Mouse (Mus musculus) cerebellum, adult 11 months (tissue): ENCODE results near the gene Dmp1.

Experiments
- DNase-seq: peaks from one replicate; pipeline ENCODE4 v3.0.0; 2022

Dmp1 gene

DNA sequence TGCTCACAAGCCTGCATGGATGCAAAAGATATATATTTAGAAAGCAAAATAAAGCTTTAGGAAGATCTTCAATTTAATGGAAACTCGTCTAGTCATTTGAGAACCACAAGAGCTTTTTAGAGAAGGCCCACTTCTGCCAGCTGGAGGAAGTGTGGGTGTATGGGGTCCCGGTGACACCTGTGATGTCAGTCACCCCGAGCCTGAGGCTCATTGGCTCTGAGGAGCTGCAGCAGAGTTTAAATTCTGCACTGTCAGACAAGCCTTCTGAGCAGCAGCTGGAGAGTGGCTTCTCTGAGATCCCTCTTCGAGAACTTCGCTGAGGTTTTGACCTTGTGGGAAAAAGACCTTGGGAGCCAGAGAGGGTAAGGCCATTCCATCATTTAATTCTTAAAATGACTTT lies at the start of gene Dmp1:
Gene Dmp1, plus strand, starts transcription at position 263 of the 400 bp plus-strand sequence.
- no peak for DNase-seq

DNA sequence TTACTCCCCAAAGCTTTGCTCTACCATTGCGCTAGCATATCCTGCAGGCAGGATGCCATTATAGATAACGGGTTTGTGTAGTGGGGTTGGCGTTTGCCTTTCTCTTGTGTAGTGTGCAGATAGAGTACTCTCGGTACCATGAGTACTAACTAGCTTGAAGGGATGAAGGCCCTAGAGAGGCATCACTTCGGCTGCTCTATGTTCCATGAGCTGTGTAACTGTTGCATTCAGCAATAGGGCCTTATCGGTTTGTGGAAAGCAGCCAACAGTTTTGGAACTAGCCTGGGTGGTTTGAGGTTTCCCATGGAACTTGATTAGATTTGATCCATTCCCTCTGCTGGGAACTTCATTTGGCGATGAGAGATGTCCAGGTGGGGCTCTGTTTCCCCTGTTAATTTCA lies 44.7 kb upstream of the Dmp1 start:
- DNase-seq, result no peak

DNA sequence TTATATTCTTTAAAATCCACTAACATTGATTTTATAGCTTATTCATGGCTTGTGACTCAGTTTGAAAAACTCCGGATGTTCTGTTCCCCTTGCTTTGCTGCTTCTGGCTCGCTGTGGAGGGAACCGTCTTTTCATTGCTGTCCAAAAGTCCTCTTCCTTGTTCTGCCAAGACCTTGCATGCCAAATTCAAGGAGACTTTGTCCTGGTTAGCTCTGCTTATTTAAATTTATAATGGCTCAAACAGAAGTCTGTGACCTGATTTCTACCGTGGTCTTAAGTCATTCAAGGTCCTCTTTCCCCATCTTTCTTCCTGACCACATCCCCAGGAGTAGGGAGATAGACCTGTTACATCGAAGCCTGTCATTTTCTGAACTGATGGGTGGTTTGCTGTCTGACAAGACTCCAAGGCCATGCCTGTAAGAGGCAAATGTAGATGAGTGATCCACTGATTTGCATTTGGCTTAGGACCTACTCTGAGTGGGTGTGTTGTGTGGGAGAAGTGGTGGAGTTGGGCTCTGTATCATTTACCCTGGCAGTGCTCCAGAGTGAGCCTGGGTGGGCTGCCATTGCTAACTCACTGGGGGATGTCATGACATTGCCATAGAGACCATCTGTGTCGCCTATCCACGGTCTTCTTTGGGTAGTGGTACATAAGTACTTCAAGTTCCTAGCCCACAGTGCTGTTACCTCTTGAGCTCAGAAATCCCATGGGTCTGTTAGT lies 43.9 kb upstream of the Dmp1 start:
- no peak for DNase-seq

DNA sequence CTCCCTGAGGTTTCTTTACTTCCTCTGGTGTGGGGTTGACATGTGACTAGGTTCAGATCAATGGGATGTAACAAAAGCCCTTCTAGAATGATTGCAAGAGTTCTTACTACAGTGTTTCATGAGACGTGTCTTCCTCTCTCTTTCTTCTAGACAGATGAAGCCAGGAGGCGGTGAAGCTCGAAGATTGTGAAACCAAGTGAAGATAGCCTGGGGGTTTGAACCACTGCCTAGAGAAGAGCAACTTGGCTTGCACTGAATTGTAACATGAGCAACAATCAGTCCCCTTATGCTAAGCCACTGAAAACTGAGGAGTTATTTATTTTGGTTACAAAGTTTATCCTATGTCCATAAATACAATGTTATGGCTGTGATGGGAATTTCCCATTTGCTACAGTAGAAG lies 41.8 kb upstream of the Dmp1 start:
- DNase-seq, result no peak

DNA sequence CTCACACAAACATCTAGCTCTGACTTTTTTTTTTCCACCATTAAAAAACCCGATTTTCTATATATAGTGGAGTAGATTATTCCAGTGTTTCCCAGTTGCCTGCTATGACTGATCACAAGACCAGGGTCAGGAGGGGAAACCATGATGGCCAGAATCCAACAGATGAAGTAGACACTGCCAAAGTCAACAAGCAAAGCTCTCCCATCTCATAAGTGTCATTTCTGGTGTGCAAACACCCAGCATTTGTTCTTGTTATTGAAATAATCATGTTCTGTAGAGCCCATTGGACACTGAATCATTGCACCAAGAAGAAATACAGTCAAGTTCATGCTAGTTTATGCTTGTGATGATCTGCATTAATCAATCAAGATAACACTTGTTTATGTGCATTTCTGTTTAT lies 41.0 kb upstream of the Dmp1 start:
- no peak for DNase-seq

DNA sequence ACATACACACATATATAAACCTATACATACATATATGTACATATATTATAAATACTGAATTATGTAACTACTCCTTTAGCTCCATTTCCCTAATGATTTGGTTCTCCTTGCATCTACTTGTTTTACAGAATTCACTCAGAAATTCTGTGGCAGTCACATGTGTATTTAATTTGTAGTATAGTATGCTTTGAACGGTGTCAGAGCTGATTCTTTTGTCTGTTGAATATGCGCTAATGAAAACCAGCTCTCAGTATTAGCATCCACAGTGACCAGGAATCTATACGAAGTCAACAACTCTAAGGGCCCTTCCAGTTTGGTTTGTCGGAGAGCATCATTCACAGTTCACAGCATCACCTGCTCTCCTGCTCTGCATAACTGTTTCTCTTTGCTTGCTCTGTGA lies 38.9 kb upstream of the Dmp1 start:
- no peak for DNase-seq

DNA sequence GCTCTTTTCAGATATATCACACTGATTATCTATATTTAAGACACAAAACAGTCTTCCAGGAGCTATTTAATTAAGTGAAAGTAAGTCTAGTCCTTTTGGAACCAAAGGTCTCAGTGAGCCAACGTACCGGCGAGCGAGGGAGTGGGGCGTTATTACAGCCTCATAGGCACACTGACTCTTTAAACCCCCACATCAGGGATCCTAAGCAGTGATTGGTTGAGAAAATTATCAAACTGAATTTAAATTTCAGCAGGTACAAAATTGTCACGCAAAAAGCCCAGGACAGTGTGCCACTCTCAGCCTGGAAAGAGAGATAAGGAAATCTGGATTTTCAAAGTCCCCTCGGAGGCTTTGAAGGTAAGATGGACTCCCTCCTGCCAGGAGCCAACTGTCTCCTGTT lies 32.0 kb upstream of the Dmp1 start, which contains the start of gene Dspp:
Gene Dspp, plus strand, starts transcription at position 301 of the 400 bp plus-strand sequence.
- no peak for DNase-seq

DNA sequence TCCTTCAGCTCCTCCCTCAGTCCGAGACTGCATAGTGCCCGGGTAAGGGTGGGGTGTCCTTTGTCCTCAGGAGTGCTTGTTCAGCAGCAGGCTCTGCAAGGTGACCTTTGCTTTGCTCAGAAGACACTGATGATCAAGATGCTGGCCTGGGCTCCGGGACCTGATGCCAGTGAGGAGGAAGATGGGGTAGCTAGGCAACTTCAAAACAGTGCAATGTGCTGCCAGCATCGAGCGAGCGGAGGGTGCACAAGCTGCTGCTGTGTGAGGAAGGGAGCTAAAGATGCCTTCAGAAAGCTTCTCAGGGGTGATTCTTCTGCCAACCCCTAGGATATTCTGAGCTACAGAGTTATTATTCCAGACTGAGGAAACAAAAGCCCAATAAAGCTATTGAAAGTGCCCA lies 29.3 kb upstream of the Dmp1 start:
- DNase-seq, result no peak

DNA sequence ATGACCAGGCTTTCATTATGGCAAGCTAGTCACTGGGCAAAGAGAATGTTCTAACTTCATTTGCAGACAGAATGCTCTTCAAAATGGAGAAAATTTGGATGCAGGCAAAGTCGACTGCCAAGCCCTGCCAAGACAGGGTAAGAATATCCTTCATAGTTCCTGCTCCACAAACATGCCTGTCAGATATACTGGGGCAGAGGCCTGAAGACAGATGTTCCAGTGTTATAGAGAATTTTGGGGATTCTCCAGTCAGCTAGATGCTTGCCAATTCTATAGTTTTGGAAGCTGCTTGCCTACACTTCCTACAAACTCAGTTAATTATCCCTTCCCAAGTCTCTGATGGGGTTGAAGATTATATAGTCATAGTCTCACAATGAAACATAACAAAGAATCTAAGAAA lies 18.7 kb upstream of the Dmp1 start:
- DNase-seq, result no peak

DNA sequence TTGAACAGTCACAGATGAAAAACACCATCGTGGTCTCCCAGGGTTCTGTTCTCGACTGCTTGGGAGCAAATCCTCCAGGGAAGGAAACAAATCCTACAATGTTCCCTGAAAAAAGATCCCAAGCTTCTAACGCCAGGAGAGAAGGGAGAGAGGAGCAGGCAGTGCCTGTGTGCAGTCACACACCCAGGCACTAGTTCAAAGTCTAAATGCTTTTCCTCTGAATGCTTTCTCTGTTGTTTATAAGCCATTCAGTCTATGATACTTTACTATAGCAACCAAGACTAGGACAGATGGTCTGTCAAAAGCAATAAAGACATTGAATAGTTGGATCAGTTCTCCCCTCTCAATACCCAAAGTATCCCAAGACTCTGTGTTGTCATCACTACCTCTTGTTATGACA lies 15.1 kb upstream of the Dmp1 start:
- no peak for DNase-seq

DNA sequence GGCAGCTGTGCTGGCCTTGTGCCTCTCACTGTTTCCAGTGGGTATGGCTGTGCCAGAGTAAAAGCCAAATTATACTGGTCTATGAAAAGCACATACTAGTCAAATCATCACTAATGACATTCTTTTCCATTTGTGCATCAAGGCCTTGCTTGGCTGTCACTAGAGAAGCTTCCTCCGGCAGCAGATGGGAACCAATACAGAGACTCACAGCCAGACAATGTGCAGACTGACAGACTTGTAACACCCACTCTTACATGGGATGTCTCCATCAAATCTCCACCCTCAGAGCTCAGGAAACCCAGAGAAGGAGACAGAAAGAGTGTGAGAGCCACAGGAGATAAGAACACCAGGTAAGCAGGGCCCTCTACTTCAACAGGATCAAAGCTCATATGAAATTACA lies 7.3 kb upstream of the Dmp1 start:
- DNase-seq, result no peak

DNA sequence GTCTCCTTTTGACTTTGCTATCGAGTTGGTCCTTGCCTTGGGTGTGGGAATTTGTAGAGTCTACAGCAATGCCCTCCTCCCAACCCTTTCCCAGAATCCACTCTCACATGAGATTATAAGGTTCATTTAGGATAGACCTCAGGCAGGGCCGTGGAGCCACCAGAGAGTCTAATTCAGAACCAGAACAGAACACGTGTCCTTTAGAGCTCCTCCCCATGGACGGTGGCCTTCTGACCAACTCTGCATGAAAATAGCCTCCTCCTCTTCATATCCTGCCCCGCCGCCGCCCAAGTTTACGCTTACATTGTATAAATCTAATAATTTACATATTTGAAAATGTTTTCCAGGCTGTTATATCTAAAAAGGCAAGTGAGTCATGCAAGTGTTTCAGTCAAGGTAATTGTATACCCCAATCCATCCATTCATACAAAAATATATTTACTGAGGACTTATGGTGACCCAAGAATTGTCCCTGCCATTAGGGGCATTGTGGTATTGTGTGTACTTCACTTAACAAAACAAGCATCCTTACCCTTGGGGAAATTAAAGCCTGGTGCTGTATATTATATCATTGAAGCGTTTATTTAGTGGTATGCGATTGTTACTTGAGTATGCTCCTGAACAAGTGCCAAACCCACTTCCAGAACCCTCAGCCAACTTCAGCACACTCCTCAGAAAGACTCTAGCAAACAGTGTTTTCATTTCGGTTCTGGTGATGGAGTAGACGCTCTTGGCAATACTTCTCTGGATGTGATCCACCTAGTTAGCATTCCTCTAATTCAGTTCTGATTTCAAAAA lies 1.1 kb upstream of the Dmp1 start:
- DNase-seq, result no peak

DNA sequence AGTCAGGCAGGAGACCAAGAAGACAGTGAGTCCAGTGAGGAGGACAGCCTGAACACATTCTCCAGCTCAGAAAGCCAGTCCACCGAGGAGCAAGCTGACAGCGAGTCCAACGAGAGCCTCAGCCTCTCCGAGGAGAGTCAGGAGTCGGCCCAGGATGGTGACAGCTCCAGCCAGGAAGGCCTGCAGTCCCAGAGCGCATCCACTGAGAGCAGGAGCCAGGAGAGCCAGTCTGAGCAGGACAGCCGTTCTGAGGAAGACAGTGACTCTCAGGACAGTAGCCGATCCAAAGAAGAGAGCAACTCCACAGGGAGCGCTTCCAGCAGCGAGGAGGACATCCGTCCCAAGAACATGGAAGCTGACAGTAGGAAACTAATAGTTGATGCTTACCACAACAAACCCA lies 10.1 kb downstream of the Dmp1 start:
- no peak for DNase-seq

DNA sequence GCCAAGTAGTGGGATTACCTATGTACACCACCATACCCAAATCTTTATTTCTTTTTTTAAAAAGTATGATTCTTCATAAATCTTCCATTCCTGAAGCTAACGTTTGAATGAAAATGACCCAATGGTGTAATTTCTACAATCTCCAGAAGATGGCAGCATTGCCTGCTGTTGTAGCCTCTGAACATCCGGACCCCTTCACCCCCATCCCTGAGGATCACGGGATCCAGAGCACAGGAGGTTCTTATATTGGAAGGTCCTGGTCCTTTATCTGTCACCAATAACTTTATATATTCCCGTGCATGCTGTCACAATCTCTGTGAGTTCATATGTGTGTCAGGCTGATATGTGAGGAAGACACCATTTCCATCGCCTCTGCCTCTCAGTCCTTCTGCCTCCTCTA lies 16.5 kb downstream of the Dmp1 start:
- DNase-seq, result no peak

DNA sequence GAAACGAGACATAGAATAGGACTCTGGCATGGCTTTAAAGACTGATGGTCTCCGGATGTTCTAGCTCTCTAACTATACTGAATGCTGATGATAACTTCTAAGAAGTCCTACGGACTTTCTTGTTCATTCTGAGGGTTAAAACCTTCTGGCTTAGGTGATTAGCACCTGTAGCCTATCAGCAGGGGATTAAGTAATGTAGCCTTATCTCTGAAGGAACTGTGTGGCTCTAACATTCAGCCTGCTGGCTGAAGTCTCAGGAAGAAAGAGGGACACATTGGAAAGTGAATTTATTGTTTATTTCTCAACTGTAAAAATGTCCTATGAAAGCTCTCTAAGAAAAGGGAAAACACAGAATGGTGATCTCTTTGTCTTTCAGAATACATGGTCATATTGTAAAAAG lies 21.9 kb downstream of the Dmp1 start:
- no peak for DNase-seq

DNA sequence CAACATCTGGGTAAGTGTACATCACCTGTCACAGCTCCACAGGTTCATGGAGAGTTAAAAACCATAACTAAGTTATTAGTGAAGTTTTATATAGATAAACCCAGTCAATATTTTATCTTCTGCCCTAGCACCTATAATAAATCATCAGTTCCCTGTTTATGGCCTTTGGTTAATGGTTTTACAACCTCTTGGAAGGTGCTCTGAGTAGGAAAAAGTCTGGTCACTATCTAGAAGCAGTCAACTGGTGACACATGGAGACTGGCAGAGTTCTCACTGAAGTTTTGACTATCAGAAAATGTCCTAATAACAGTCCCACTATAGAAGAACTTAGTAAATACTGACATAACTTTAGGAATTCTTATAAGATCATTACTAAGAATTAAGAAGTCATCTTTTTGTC lies 22.3 kb downstream of the Dmp1 start:
- DNase-seq, result no peak

DNA sequence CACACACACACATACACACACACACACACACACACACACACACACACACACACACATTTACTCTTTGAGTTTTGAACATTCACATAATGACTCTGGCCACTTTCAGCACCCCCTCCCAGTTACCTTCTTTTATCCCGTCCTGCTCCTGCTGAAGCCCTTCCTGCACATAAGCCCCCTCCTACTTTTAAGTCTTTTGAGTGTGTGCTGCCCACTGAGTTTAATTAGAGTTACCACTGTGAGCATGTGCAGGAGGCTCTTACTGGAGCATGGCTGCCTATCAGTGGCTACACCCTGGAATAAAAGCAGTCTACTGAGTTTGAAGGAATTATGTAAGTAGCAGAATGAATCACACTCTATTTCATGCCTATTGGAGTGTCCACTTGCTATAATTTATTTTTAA lies 26.1 kb downstream of the Dmp1 start:
- DNase-seq, result no peak

DNA sequence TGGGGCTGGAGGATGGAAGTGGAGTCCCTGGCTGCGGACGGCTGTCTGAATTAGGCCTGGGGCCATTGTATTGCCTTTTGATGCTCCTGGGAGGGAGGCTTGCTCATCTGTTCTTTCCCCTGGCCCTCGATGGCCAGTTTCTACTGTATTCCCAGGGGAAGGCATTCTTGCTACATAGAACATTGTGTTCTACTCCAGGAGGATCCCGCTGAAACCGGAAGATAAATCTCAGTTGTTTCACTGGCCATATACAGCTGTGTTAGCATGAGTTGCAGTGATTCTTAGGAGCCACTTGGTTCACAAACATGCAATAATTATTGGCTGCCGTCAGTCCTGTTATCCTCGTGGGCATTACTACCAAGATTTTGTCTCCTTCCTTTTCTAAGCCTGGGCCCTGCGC lies 34.3 kb downstream of the Dmp1 start:
- no peak for DNase-seq

DNA sequence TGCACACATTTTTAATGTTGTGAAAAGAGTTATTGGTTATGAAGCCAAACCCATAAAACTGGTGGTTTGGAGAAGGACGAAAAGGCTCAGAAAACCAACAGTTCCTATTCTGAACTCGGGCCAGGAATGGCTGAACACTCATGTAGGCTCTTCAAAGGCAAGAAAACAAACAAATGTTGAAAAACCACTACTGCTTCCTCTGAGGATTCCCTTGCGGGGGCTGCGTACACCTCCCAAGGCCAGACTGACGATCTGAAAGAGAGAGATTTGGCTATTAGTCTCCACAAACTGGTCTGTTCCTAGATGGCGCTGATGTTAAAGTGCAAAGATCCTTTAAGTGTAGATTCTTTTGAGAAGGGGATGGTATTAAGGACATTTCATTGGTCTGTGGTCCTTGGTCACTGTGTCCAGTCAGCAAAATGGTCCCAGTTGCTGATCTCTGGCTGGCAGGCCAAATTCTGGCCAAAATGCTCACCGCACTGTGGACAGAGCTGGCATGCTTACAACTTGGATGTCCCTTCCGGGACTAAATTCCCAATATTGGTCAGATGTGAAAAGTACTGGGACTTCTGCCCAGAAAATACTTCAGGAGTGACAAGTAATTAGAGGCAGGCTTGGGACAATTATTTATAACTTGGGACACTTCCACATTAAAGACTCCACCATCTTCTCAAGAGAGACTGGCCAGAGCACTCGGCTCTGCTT lies 37.4 kb downstream of the Dmp1 start:
- DNase-seq, result no peak

DNA sequence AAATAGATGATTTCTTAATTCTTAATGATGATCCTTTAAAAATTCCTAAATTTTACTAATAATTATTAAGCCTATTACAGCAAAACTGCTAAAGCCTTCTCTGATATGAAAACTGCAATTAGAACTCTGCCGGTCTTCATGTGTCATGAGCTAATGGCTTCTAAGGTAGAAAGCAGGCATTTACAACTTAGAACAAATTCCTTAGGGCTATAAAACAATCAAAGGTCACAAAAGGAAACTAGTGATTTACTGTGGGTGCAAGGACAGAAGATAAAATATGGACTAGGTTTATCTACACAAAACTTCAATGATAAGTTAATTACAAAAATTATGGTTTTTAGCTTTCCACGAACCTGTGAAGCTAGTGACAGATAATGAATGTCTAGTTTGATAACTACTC lies 41.8 kb downstream of the Dmp1 start:
- DNase-seq, result no peak

DNA sequence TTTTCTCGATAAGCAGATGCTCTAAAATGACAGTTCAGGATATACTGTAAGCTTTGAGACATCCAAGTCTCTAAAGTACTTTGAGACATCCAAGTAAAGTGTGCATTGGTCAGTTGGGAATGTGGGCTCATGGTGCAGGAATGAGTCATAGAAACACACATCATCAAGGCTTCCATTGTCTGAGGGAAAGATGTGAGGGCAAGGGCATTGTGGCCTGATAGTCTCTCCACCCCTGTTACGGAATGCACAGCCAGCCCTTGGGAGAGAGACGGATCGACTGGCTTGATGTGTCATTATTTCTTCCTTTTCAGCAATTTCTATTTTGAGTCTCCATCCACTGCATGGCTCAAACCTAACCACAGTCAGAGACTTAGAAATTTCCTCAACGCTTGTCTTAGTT lies 49.4 kb downstream of the Dmp1 start:
- no peak for DNase-seq

DNA sequence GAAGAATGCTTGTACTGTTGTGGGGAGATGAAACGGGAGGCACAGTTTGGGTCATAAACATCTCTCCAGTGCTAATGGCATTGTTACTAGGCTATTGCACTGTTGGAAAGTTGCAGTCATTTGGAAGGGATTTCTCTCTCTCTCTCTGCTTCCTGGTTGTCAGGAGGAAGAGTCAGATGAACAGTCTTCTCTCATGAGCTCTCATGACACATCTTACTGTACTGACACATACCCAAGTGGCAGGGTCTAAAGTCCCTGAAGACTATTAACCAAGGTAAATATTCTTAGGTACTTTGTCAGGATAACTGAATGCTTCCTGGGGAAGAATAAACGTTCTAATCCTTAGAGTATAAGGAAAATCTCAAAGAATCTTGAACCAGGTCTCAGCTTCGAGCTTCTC lies 54.2 kb downstream of the Dmp1 start:
- no peak for DNase-seq

DNA sequence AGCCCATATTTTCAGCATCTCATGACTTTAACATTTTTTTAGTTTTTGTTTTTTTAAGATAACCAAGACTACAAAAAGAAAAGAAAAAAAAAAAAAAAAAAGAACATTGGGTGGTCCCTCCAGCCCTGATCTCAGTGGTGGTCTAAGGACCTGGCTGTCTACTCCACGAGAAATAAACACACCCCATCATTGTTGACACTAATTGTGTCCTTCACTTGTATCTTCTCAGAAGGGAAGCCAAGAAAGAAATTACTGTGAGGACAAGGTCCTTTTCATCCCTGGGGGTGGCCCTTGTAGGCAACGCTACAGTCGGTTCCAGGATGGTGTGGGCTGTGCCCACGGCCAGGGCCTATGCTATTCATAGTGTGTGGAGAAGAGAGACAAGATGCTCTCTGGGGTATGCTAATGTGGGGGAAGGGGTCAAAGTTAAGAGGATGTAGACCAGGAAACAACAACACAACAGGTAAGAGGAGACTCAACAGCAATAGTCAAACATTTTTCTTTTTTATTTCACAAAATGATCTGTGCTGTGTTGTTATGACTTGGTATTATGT lies 59.6 kb downstream of the Dmp1 start:
- no peak for DNase-seq
